Comparison of ENCODE assay signal across 19 mouse cellular contexts in genomic region chr9:29430189-29430588, GRCm38 (mm10).
DNase-seq lines count a peak whose midpoint lies in the region; TF ChIP-seq lines count a peak whose summit lies in the region.
"Had no signal": no experiment of that assay in that cellular context is flagged by ENCODE, and none has a peak within 500 bp of the region (broad histone marks: within the 10 kb centered on the region; RNA-seq: fewer than 3 reads in every experiment).

No protein-coding gene starts in this region.

- 80% methylated on average over 3 of the region's 3 CpGs for WGBS in heart, adult 2 months

- TF ChIP-seq POLR2A in heart, adult 2 months (IDR thresholded peaks at IDR 0.05; ENCODE audit: insufficient read depth, low read depth, low read length) = no peak

- no peaks in the 10 kb centered on the region for H3K79me2 ChIP-seq in heart, adult 2 months (replicated peaks; ENCODE audit: control insufficient read depth, insufficient read depth, low read length)

- H3K27me3 ChIP-seq in heart, adult 2 months (ENCODE audit: control insufficient read depth, insufficient read depth, low read length) = no peaks in the 10 kb centered on the region
- H3K27me3 ChIP-seq: hindbrain, embryonic 13.5 days had no signal

- DNase-seq in cerebellum, adult 9-10 months = peak; percentile 54
- DNase-seq in cerebellum, adult 11 months = no peak
- DNase-seq in heart, adult 11 months = peak; percentile 89
- DNase-seq in heart, adult 2 months = no peak
- peak; percentile 65 for DNase-seq in brain, adult 2 months (ENCODE audit: low read depth, low spot score)
- no peak for DNase-seq in frontal cortex, adult 2 months (ENCODE audit: extremely low spot score in 1 of 2, low spot score in 1 of 2)
- DNase-seq: adrenal gland, adult 2 months; adrenal gland, postnatal 14 days; gastrocnemius, adult 2 months; gastrocnemius, postnatal 14 days; heart, adult 18-20 months; heart, postnatal 10 days; heart, postnatal 36 days; kidney, adult 2 months had no signal

- no peak overlapping the region for H3K27ac ChIP-seq in heart, adult 2 months
- H3K27ac ChIP-seq: forebrain, embryonic 10.5 days; forebrain, embryonic 13.5 days; gastrocnemius, adult 2 months; heart, embryonic 15.5 days; hindbrain, embryonic 10.5 days; hindbrain, embryonic 13.5 days had no signal

- peaks cover 3% of the 10 kb centered on the region; the same call in 1 of the 2 replicates for H3K36me3 ChIP-seq in heart, adult 2 months (ENCODE audit: control insufficient read depth, insufficient read depth, low read length)
- H3K36me3 ChIP-seq: forebrain, embryonic 10.5 days; heart, embryonic 15.5 days; hindbrain, embryonic 10.5 days; hindbrain, embryonic 13.5 days had no signal

- TF ChIP-seq EP300 in heart, adult 2 months (IDR thresholded peaks at IDR 0.05; ENCODE audit: insufficient read depth, low read depth, low read length) = no peak

- no peak overlapping the region for H3K9ac ChIP-seq in heart, adult 2 months (ENCODE audit: low read depth, low read length)
- H3K9ac ChIP-seq: forebrain, embryonic 13.5 days; heart, embryonic 15.5 days; hindbrain, embryonic 13.5 days had no signal

- peaks cover 7% of the 10 kb centered on the region for H3K4me1 ChIP-seq in heart, adult 2 months (ENCODE audit: control insufficient read depth, insufficient read depth, low read length)

- TF ChIP-seq CTCF in heart, adult 2 months (IDR thresholded peaks at IDR 0.05) = no peak

- intact Hi-C loops in heart, adult 2 months (cut with DNase I) = no loop called here

- H3K4me3 ChIP-seq in heart, adult 2 months = no peak overlapping the region
- H3K4me3 ChIP-seq: forebrain, embryonic 10.5 days; forebrain, embryonic 13.5 days; gastrocnemius, adult 2 months; heart, embryonic 15.5 days; hindbrain, embryonic 10.5 days; hindbrain, embryonic 13.5 days had no signal

Comparison
In these comparisons a context has a peak if more than half of its experiments do, and no peak if none do; other contexts are left out.
1. DNase-seq: peak in cerebellum, adult 9-10 months (single experiment), heart, adult 11 months (single experiment) and brain, adult 2 months (single experiment); none in cerebellum, adult 11 months (single experiment), heart, adult 2 months (0 of 2) and frontal cortex, adult 2 months (0 of 2).